Mouse (Mus musculus) ES-E14 (cell line): Measurements from ENCODE around the gene Tctn1. TPM values are rescaled to one million over a fixed set of nuclear protein-coding genes. Genes with fewer than 3 reads are reported as not detected.

Experiments used
- DNase-seq: peaks from one replicate; pipeline ENCODE4 v3.0.0-alpha.2; 2013; ENCODE audit warnings: low read depth, low spot score
- H3K27ac ChIP-seq: 2 replicates; pipeline ENCODE4 v1.5.1; 2012; ENCODE audit warnings: low read depth, mild to moderate bottlenecking, low read length, moderate library complexity, mixed read lengths; ENCODE audit not compliant: poor library complexity, insufficient read depth, severe bottlenecking
- H3K36me3 ChIP-seq: 2 replicates; pipeline ENCODE4 v1.6.1; 2012; ENCODE audit warnings: mild to moderate bottlenecking, low read length, moderate library complexity, mixed read lengths; ENCODE audit not compliant: control insufficient read depth, poor library complexity, insufficient read depth, severe bottlenecking
- H3K4me1 ChIP-seq, 2 experiments: fragments of 150-350 bp in 1 of 2; sonication (generic) in 1 of 2; 2 replicates each; pipeline ENCODE4 v1.6.1; 2012; ENCODE audit warnings: low read length in 2 of 2, mild to moderate bottlenecking in 1 of 2, mixed read lengths in 1 of 2; ENCODE audit not compliant: control insufficient read depth in 2 of 2, insufficient read depth in 2 of 2, poor library complexity in 1 of 2
- H3K4me3 ChIP-seq, 2 experiments: fragments of 150-350 bp in 1 of 2; sonication (generic) in 1 of 2; 2 replicates each; pipeline ENCODE4 v1.5.1; 2012; ENCODE audit warnings: low read length in 2 of 2, low read depth in 1 of 2, mild to moderate bottlenecking in 1 of 2, mixed read lengths in 1 of 2; ENCODE audit not compliant: insufficient read depth in 1 of 2, poor library complexity in 1 of 2, severe bottlenecking in 1 of 2
- H3K9ac ChIP-seq: 2 replicates; pipeline ENCODE4 v1.6.1; 2012; ENCODE audit warnings: low read depth, mild to moderate bottlenecking, low read length, mixed read lengths; ENCODE audit not compliant: poor library complexity, insufficient read depth, severe bottlenecking
- H3K9me3 ChIP-seq: fragments of 150-350 bp; sonication (generic); 2 replicates; pipeline ENCODE4 v1.6.1; 2012; ENCODE audit warnings: low read depth, mild to moderate bottlenecking, low read length; ENCODE audit not compliant: control insufficient read depth, insufficient read depth
- CHD2 ChIP-seq: IDR thresholded peaks from 2 replicates; pipeline ENCODE4 v1.6.1; 2014; ENCODE audit warnings: mild to moderate bottlenecking, low read depth, low read length, inconsistent platforms
- HCFC1 ChIP-seq: IDR thresholded peaks from 2 replicates; pipeline ENCODE4 v1.6.1; 2012; ENCODE audit warnings: low read length, inconsistent platforms, borderline replicate concordance; ENCODE audit not compliant: insufficient read depth
- MAFK ChIP-seq: IDR thresholded peaks from 2 replicates; pipeline ENCODE4 v1.6.1; 2014; ENCODE audit warnings: mild to moderate bottlenecking, low read depth, low read length, inconsistent platforms; ENCODE audit not compliant: insufficient read depth
- ZC3H11A ChIP-seq: IDR thresholded peaks from 2 replicates; pipeline ENCODE4 v1.6.1; 2012; ENCODE audit warnings: low read depth, mild to moderate bottlenecking, inconsistent platforms, low read length, borderline replicate concordance
- ZNF384 ChIP-seq: IDR thresholded peaks from 2 replicates; pipeline ENCODE4 v1.6.1; 2012; ENCODE audit warnings: low read depth, low read length, inconsistent platforms
- in situ Hi-C, 2 experiments: fragments of 600-800 bp; cut with MboI; formaldehyde crosslinking; loops; one replicate each; pipeline ENCODE4 v1.15.1; 2025; ENCODE audit warnings: low sequenced_read_pairs in 2 of 2, inconsistent platforms in 1 of 2; ENCODE audit not compliant: unreplicated experiment in 2 of 2
- total RNA-seq: library from RNA; depleted of rRNA; stranded (reverse); fragments of 300-350 nt; gene quantifications from 2 replicates; pipeline ENCODE4 v1.2.3, GENCODE M21; 2012

Gene Tctn1
- total RNA-seq, 1 experiment = 15.4 TPM

DNA sequence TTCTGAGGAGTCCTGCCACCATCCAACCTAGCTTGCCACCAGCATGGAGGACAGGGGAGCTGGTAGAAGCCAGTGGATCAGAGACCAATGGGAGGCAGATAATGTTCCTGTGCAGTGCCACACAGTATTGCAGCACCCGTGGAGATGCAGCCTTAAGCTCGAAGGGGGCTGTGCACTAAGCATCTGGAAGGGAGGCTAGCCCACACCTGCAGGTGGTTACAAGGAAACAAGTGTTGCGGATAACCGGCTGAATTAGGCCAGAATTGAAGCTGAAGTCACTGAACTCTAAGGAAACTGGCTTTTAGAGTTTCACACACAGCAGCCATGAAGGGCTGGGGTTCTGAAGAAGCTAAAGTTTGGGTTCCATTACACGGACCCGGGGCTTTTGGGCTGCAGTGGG, 55.4 kb downstream of the Tctn1 start:
- peaks cover 8% of the 10 kb centered on the region; the same call in 1 of the 2 replicates for H3K36me3 ChIP-seq
- peak overlapping the region; percentile 9; the same call in 1 of the 2 replicates for H3K9ac ChIP-seq
- H3K4me3 ChIP-seq = no peak overlapping the region
- no peak for DNase-seq
- in situ Hi-C loops = no loop called here
- H3K27ac ChIP-seq = peak overlapping the region; percentile 66
- H3K4me1 ChIP-seq = peaks cover 7 to 23% of the 10 kb centered on the region in 2 experiments
- no peaks in the 10 kb centered on the region for H3K9me3 ChIP-seq
- TF ChIP-seq CHD2 = no peak
- no peak for TF ChIP-seq HCFC1
- no peak for TF ChIP-seq MAFK
- TF ChIP-seq ZNF384 = no peak

DNA sequence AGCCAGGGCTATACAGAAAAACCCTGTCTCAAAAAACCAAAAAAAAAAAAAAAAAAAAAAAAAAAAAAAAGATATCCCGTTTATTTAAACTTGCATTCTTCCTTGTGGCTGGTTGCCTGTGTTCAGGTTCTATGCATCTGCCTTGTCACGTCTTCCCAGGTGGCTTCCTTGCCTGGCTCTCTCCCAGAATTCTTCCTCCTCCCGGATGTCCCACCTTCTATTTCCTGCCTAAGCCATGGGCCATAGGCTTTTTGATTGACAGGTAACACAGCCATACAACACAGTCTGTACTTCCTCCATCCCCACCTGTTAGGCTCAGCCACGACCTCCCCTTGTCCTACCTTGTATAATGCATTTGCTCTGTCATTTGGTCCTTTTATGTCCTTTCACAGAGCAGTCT, 57.8 kb downstream of the Tctn1 start, which contains the start of gene Hvcn1:
Gene Hvcn1, plus strand, starts transcription at position 330 of the 400 bp plus-strand sequence.
- Histone ChIP-seq H3K36me3 (peaks cover 3% of the 10 kb centered on the region; the same call in 1 of the 2 replicates), H3K27ac (no peak within 1 kb of the TSS), H3K9ac (peak within 1 kb of the TSS; percentile 77), H3K4me3 (peak within 1 kb of the TSS; percentile 83 to 92), H3K9me3 (no peaks in the 10 kb centered on the region), H3K4me1 (peaks cover 9 to 18% of the 10 kb centered on the region in 2 experiments; a peak in 3 of 4 replicates)
- in situ Hi-C loops = no loop called here
- TF ChIP-seq CHD2 (peak; percentile 85), ZNF384 (peak; percentile 90), HCFC1 (no peak), ZC3H11A (no peak), MAFK (0 out of 2 replicates have a peak, but pooled peaks have one; percentile 36)
- DNase-seq = peak; percentile 70

DNA sequence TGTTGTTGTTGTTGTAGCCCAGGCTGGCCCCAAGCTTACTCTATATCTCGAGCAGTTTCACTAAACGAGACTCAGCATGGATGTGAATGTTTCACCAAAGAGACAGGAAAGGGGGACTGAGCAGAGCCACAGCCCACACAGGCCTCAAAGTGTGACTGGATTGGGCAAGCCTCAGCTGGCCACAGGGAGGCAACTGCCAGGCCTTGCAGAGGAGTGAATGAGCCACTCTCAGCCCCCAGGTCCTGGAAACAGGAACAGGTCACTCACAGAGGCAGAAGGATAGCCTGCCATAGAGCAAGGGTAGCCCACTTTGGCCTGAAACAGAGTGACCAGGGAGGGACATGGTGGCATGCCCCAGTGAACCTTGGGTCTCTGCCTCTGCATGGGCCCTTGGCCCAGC, 60.1 kb downstream of the Tctn1 start:
- in situ Hi-C loops = no loop called here
- no peaks in the 10 kb centered on the region for H3K9me3 ChIP-seq
- H3K9ac ChIP-seq = no peak overlapping the region
- H3K4me1 ChIP-seq = peaks cover 9 to 16% of the 10 kb centered on the region in 2 experiments; a peak in 3 of 4 replicates
- H3K36me3 ChIP-seq = peaks cover 3% of the 10 kb centered on the region; the same call in 1 of the 2 replicates
- H3K27ac ChIP-seq = no peak overlapping the region
- TF ChIP-seq HCFC1 = no peak
- TF ChIP-seq ZC3H11A = no peak
- TF ChIP-seq CHD2 = no peak
- TF ChIP-seq ZNF384 = no peak
- TF ChIP-seq MAFK = no peak
- no peak for DNase-seq
- H3K4me3 ChIP-seq = no peak overlapping the region

DNA sequence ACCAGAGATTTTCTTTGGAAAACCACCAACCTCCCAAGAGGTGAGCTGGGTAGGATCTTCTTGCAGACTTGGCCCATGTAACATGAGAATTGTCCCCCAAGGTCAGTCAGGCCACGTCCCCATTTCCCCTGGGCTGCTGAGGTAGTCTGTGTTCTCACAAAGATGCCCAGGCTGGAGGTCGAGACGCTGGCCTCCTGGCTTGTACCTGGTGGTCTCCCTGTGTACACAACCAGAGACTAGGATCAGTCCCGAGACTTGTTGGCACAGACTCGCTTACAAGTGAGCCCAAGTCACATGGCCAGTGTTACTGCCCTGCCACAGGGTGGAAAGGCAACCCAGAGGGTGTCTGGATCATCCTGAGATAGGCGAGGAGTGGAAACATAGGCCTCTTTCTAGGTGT, 62.4 kb downstream of the Tctn1 start:
- Histone ChIP-seq H3K36me3 (peaks cover 3% of the 10 kb centered on the region; the same call in 1 of the 2 replicates), H3K9me3 (no peaks in the 10 kb centered on the region), H3K4me1 (peaks cover 4 to 8% of the 10 kb centered on the region in 2 experiments; a peak in 3 of 4 replicates), H3K9ac (no peak overlapping the region), H3K4me3 (no peak overlapping the region), H3K27ac (no peak overlapping the region)
- in situ Hi-C loops = no loop called here
- no peak for TF ChIP-seq HCFC1
- TF ChIP-seq ZNF384 = no peak
- TF ChIP-seq CHD2 = no peak
- no peak for TF ChIP-seq MAFK
- no peak for TF ChIP-seq ZC3H11A
- no peak for DNase-seq

DNA sequence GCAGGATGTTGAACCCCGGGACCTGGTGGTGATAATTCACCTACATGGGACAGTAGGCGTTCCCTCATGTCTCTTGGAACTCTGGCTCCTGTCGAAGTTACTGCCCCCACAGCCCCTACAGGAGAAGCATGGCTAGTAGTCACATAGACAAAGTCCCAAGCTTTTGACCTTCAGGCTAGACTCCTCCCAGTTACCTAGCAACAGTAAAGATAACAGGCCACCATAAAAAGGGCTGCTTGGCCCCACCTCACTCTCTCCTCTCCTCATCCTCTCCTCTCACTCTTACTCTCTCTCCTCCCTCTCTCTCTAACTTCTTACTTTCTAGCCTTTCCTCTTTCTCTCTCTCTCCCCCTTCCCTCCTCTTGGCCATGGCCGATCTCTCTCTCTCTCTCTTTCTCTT, 63.4 kb downstream of the Tctn1 start:
- no peak overlapping the region for H3K9ac ChIP-seq
- in situ Hi-C loops = no loop called here
- H3K36me3 ChIP-seq = peaks cover 3% of the 10 kb centered on the region; the same call in 1 of the 2 replicates
- peaks cover 4 to 5% of the 10 kb centered on the region in 2 experiments; a peak in 3 of 4 replicates for H3K4me1 ChIP-seq
- H3K27ac ChIP-seq = peak overlapping the region; percentile 8; the same call in 1 of the 2 replicates
- TF ChIP-seq ZNF384 (no peak), ZC3H11A (no peak), MAFK (no peak), HCFC1 (no peak), CHD2 (no peak)
- H3K9me3 ChIP-seq = no peaks in the 10 kb centered on the region
- H3K4me3 ChIP-seq = no peak overlapping the region
- no peak for DNase-seq
